Mouse (Mus musculus) bone marrow, adult 2 months (tissue): ENCODE measurements at regions not wholly inside any gene's neighbourhood (a gene's known extent, or its start where the extent isn't known, plus 50 kb on each side); places are given as distances from the start of the nearest gene placed in this dataset.

Experiments used
- CTCF ChIP-seq: fragments of 200-500 bp; IDR thresholded peaks from 2 replicates; pipeline ENCODE4 v1.5.1; 2011; ENCODE audit warnings: low read length, control low read depth; ENCODE audit not compliant: control insufficient read depth, insufficient read depth
- POLR2A ChIP-seq: fragments of 200-500 bp; IDR thresholded peaks from 2 replicates; pipeline ENCODE4 v1.6.1; 2011; ENCODE audit warnings: low read depth, mild to moderate bottlenecking, control low read depth, low read length, borderline replicate concordance; ENCODE audit not compliant: control insufficient read depth

GRCm38 (mm10) chr1:64275865-64276264, 153.8 kb upstream of the Klf7 start:
- TF ChIP-seq POLR2A, result no peak
- no peak for TF ChIP-seq CTCF
